Mouse (Mus musculus) lung, adult 2 months (tissue): ENCODE measurements around the gene Gm13697. TPM values are rescaled to one million over a fixed set of nuclear protein-coding genes. Genes with fewer than 3 reads are reported as not detected.
"Not testable (repeated sequence)": the region's sequence is repeated elsewhere in the genome, so short reads cannot be mapped to it uniquely, and the experiment has no call there.

Source experiments
- DNase-seq: peaks from one replicate; pipeline ENCODE4 v3.0.0; 2022
- H3K4me1 ChIP-seq: fragments of 200-500 bp; 2 replicates; pipeline ENCODE4 v1.6.1; 2011; ENCODE audit warnings: low read length; ENCODE audit not compliant: control insufficient read depth, insufficient read depth
- H3K4me3 ChIP-seq: fragments of 200-500 bp; replicated peaks from 2 replicates; pipeline ENCODE3; 2011; ENCODE audit warnings: low read depth, mild to moderate bottlenecking, control low read depth, low read length; ENCODE audit errors: extremely low read depth
- CTCF ChIP-seq: fragments of 200-500 bp; IDR thresholded peaks from 2 replicates; pipeline ENCODE4 v1.5.1; 2011; ENCODE audit warnings: mild to moderate bottlenecking, low read length, control low read depth; ENCODE audit not compliant: insufficient read depth
- POLR2A ChIP-seq: fragments of 200-500 bp; IDR thresholded peaks from 2 replicates; pipeline ENCODE4 v1.6.1; 2011; ENCODE audit warnings: low read depth, mild to moderate bottlenecking, control low read depth, low read length, borderline replicate concordance; ENCODE audit errors: extremely low read depth
- WGBS: fragments of 180-500 bp; shearing (Covaris S2); methylation state at CpG from one replicate; pipeline ENCODE4 v1.1.7; 2018; 5-methylcytosine and 5-hydroxymethylcytosine counted together
- polyA plus RNA-seq: library from polyadenylated mRNA; depleted of rRNA; stranded (reverse); fragments of >200 nt; gene quantifications from 2 replicates; pipeline ENCODE4 v1.2.3, GENCODE M21; 2012; rRNA removed

Gm13697 gene
- polyA plus RNA-seq: not detected in 2 replicates

DNA sequence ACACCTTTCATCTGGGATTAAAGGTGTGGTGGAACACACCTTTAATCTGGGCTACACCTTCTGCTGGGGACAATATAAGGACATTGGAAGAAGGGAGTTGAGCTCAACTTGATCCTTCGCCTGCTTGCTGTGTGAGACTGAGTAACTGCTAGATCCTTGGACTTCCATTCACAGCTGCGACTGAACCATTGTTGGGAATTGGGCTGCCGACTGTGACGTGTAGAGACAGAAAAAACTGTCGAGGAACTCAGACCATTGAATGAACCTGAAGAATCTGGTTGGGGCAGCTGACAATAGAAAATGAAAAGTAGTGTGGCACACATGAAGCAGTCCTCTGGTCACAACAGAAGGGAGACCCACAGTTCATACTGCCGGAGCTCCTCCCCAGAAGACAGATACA is at the start of gene Gm13697:
Gene Gm13697 (plus strand): TSS at position 301 of the 400 bp plus-strand sequence.
- H3K4me3 ChIP-seq, DNase-seq: not testable (repeated sequence)
- no CpG with 5 or more reads among the region's 6 CpGs for WGBS

GRCm38 (mm10) chr2:83940931-83941361 is 43.6 kb upstream of the Gm13697 start, which contains the start of gene Zswim2:
Zswim2 (minus strand) TSS chr2:83941228.
- no peak for DNase-seq
- H3K4me3 ChIP-seq: no peak within 1 kb of the TSS
- WGBS: 2% methylated on average over 20 of the region's 20 CpGs
- TF ChIP-seq POLR2A (no peak), CTCF (no peak)
- no peaks in the 10 kb centered on the region for H3K4me1 ChIP-seq

More for the DNA sequence above, at the start of gene Gm13697:
- not testable (repeated sequence) for H3K4me1 ChIP-seq

DNA sequence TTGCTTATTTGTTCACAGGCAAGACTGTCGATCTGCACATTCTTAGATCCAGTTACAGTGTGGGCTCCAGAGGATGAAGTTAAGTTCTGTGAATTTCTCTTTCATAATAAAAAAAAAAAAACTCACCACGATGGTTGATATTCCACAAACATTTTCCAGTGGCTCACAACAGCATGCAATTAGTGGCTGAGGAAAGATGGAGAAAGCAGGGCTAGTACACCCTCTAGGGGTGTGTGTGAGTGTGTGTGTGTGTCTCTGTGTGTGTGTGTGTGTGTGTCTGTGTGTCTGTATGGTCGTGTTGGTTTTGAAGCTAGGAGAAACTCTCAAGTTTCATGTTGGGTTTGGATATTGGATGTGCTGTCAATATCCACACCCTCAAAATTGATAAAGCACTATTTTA is 43.2 kb upstream of the Gm13697 start:
- no peak for TF ChIP-seq POLR2A
- TF ChIP-seq CTCF: no peak

GRCm38 (mm10) chr2:83941792-83942191 is 42.8 kb upstream of the Gm13697 start:
- 36% methylated on average over 4 of the region's 4 CpGs for WGBS

More for the DNA sequence above, 43.2 kb upstream of the Gm13697 start:
- DNase-seq: no peak
- no peak overlapping the region for H3K4me3 ChIP-seq
- 35% methylated on average over 3 of the region's 3 CpGs for WGBS
- H3K4me1 ChIP-seq: no peaks in the 10 kb centered on the region

DNA sequence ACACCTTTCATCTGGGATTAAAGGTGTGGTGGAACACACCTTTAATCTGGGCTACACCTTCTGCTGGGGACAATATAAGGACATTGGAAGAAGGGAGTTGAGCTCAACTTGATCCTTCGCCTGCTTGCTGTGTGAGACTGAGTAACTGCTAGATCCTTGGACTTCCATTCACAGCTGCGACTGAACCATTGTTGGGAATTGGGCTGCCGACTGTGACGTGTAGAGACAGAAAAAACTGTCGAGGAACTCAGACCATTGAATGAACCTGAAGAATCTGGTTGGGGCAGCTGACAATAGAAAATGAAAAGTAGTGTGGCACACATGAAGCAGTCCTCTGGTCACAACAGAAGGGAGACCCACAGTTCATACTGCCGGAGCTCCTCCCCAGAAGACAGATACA is 29.1 kb upstream of the Gm13697 start, which contains the start of gene Gm13698:
Gene Gm13698 (plus strand): TSS at position 301 of the 400 bp plus-strand sequence.
- not testable (repeated sequence) for H3K4me3 ChIP-seq, H3K4me1 ChIP-seq, DNase-seq
- no CpG with 5 or more reads among the region's 6 CpGs for WGBS

More at GRCm38 (mm10) chr2:83941792-83942191, 42.8 kb upstream of the Gm13697 start:
- H3K4me1 ChIP-seq: no peaks in the 10 kb centered on the region
- TF ChIP-seq POLR2A (no peak), CTCF (no peak)
- DNase-seq: no peak
- H3K4me3 ChIP-seq: no peak overlapping the region

DNA sequence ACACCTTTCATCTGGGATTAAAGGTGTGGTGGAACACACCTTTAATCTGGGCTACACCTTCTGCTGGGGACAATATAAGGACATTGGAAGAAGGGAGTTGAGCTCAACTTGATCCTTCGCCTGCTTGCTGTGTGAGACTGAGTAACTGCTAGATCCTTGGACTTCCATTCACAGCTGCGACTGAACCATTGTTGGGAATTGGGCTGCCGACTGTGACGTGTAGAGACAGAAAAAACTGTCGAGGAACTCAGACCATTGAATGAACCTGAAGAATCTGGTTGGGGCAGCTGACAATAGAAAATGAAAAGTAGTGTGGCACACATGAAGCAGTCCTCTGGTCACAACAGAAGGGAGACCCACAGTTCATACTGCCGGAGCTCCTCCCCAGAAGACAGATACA is 23.3 kb upstream of the Gm13697 start, which contains the start of gene Gm13693:
Gene Gm13693 (plus strand): TSS at position 301 of the 400 bp plus-strand sequence.
- WGBS: no CpG with 5 or more reads among the region's 6 CpGs
- DNase-seq, H3K4me3 ChIP-seq, H3K4me1 ChIP-seq: not testable (repeated sequence)

DNA sequence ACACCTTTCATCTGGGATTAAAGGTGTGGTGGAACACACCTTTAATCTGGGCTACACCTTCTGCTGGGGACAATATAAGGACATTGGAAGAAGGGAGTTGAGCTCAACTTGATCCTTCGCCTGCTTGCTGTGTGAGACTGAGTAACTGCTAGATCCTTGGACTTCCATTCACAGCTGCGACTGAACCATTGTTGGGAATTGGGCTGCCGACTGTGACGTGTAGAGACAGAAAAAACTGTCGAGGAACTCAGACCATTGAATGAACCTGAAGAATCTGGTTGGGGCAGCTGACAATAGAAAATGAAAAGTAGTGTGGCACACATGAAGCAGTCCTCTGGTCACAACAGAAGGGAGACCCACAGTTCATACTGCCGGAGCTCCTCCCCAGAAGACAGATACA is 17.5 kb upstream of the Gm13697 start, which contains the start of gene Gm13695:
Gene Gm13695 (plus strand): TSS at position 301 of the 400 bp plus-strand sequence.
- not testable (repeated sequence) for DNase-seq, H3K4me3 ChIP-seq, H3K4me1 ChIP-seq
- WGBS: no CpG with 5 or more reads among the region's 6 CpGs

- not testable (repeated sequence) for DNase-seq, H3K4me1 ChIP-seq, H3K4me3 ChIP-seq
- no CpG with 5 or more reads among the region's 6 CpGs for WGBS
These were observed 11.7 kb upstream of the Gm13697 start, which contains the start of gene Gm13696 for GRCm38 (mm10) chr2:83972823-83973222. Gm13696 (plus strand) TSS chr2:83973123.

DNA sequence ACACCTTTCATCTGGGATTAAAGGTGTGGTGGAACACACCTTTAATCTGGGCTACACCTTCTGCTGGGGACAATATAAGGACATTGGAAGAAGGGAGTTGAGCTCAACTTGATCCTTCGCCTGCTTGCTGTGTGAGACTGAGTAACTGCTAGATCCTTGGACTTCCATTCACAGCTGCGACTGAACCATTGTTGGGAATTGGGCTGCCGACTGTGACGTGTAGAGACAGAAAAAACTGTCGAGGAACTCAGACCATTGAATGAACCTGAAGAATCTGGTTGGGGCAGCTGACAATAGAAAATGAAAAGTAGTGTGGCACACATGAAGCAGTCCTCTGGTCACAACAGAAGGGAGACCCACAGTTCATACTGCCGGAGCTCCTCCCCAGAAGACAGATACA is 5.9 kb upstream of the Gm13697 start, which contains the start of gene Gm13694:
Gene Gm13694 (plus strand): TSS at position 301 of the 400 bp plus-strand sequence.
- H3K4me3 ChIP-seq, H3K4me1 ChIP-seq, DNase-seq: not testable (repeated sequence)
- no CpG with 5 or more reads among the region's 6 CpGs for WGBS

DNA sequence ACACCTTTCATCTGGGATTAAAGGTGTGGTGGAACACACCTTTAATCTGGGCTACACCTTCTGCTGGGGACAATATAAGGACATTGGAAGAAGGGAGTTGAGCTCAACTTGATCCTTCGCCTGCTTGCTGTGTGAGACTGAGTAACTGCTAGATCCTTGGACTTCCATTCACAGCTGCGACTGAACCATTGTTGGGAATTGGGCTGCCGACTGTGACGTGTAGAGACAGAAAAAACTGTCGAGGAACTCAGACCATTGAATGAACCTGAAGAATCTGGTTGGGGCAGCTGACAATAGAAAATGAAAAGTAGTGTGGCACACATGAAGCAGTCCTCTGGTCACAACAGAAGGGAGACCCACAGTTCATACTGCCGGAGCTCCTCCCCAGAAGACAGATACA is 5.7 kb downstream of the Gm13697 start, which contains the start of gene Gm13691:
Gene Gm13691 (plus strand): TSS at position 301 of the 400 bp plus-strand sequence.
- not testable (repeated sequence) for DNase-seq, H3K4me1 ChIP-seq, H3K4me3 ChIP-seq
- no CpG with 5 or more reads among the region's 6 CpGs for WGBS

GRCm38 (mm10) chr2:83993639-83994255 is 9.2 kb downstream of the Gm13697 start:
- 18% methylated on average over 8 of the region's 9 CpGs for WGBS
- H3K4me1 ChIP-seq, DNase-seq: not testable (repeated sequence)
- peak overlapping the region; percentile 29 for H3K4me3 ChIP-seq

GRCm38 (mm10) chr2:83994526-83994925 is 10.0 kb downstream of the Gm13697 start:
- H3K4me1 ChIP-seq, DNase-seq, H3K4me3 ChIP-seq: not testable (repeated sequence)
- WGBS: 83% methylated on average over 1 of the region's 3 CpGs
